Mouse (Mus musculus): Measurements from ENCODE around the gene Wdr18.

GRCm38 (mm10) chr10:79917532-79918100, 42.3 kb upstream of the Wdr18 start:
- no peak for TF ChIP-seq CTCF (IDR thresholded peaks at IDR 0.05; ENCODE audit: low read depth)
- TF ChIP-seq EP300 (optimal IDR thresholded peaks at IDR 0.05): no peak

Measured in stomach, postnatal 0 days (tissue).